Mouse (Mus musculus) CH12.LX (cell line): ENCODE results near the gene Npas3. TPM values are rescaled to one million over a fixed set of nuclear protein-coding genes. Genes with fewer than 3 reads are reported as not detected.

Experiments
- DNase-seq: peaks from one replicate; pipeline ENCODE4 v3.0.0-alpha.2; 2013; ENCODE audit errors: extremely low read depth
- H3K27ac ChIP-seq: 2 replicates; pipeline ENCODE4 v1.5.1; 2012; ENCODE audit warnings: low read depth, mild to moderate bottlenecking, control low read depth, moderate library complexity; ENCODE audit not compliant: insufficient read depth
- H3K27me3 ChIP-seq: replicated peaks from 2 replicates; pipeline ENCODE3; 2012; ENCODE audit warnings: inconsistent platforms
- H3K36me3 ChIP-seq, 2 experiments: replicated peaks in 1 of 2; 2 replicates each; pipeline versions ENCODE3 to v1.6.1; 2012; ENCODE audit warnings: inconsistent platforms in 1 of 2, low read length in 1 of 2, mild to moderate bottlenecking in 1 of 2, mixed read lengths in 1 of 2, moderate library complexity in 1 of 2; ENCODE audit not compliant: control insufficient read depth in 1 of 2, insufficient read depth in 1 of 2
- H3K4me1 ChIP-seq, 2 experiments: 2 replicates each; pipeline ENCODE4 v1.6.1; 2012; ENCODE audit warnings: inconsistent platforms in 1 of 2, moderate library complexity in 1 of 2; ENCODE audit not compliant: insufficient read depth in 2 of 2, control insufficient read depth in 1 of 2
- H3K4me2 ChIP-seq: 2 replicates; pipeline ENCODE4 v1.6.1; 2012; ENCODE audit warnings: low read depth, mild to moderate bottlenecking, control low read depth; ENCODE audit not compliant: poor library complexity, insufficient read depth, severe bottlenecking
- H3K4me3 ChIP-seq, 3 experiments: fragments of 150-350 bp in 1 of 3; sonication (generic) in 1 of 3; replicated peaks in 1 of 3; 2 replicates each; pipeline versions ENCODE3 to v1.5.1; 2011 to 2012; ENCODE audit warnings: low read depth in 2 of 3, low read length in 2 of 3, mild to moderate bottlenecking in 2 of 3, moderate library complexity in 2 of 3, control low read depth in 1 of 3, improper control_type of control experiment in 1 of 3, inconsistent platforms in 1 of 3, mixed read lengths in 1 of 3; ENCODE audit not compliant: poor library complexity in 1 of 3
- H3K79me2 ChIP-seq: replicated peaks from 2 replicates; pipeline ENCODE4 v1.6.1; 2012; ENCODE audit warnings: mild to moderate bottlenecking, moderate library complexity; ENCODE audit not compliant: control insufficient read depth, poor library complexity, insufficient read depth, severe bottlenecking; ENCODE audit errors: extremely low read depth
- H3K9ac ChIP-seq: 2 replicates; pipeline ENCODE4 v1.6.1; 2012; ENCODE audit warnings: low read depth, mild to moderate bottlenecking, control low read depth, moderate library complexity; ENCODE audit not compliant: insufficient read depth
- H3K9me3 ChIP-seq: replicated peaks from 2 replicates; pipeline ENCODE3; 2012; ENCODE audit warnings: low read length, inconsistent platforms, mixed read lengths
- CHD1 ChIP-seq: IDR thresholded peaks from 2 replicates; pipeline ENCODE4 v1.6.1; 2012; ENCODE audit warnings: low read depth, low read length, improper control_type of control experiment, inconsistent platforms
- CHD2 ChIP-seq: IDR thresholded peaks from 2 replicates; pipeline ENCODE4 v1.6.1; 2011; ENCODE audit warnings: low read length, improper control_type of control experiment
- CTCF ChIP-seq, 2 experiments: IDR thresholded peaks in 1 of 2; conservative IDR thresholded peaks in 1 of 2; 2 replicates each; pipeline ENCODE4 v1.5.1; 2011 to 2012; ENCODE audit warnings: low read depth in 2 of 2, low read length in 2 of 2, improper control_type of control experiment in 1 of 2, inconsistent platforms in 1 of 2, mild to moderate bottlenecking in 1 of 2, moderate library complexity in 1 of 2
- E2F4 ChIP-seq: IDR thresholded peaks from 2 replicates; pipeline ENCODE4 v1.6.1; 2011; ENCODE audit warnings: low read depth, low read length, improper control_type of control experiment; ENCODE audit not compliant: insufficient replicate concordance
- HCFC1 ChIP-seq: IDR thresholded peaks from 2 replicates; pipeline ENCODE4 v1.6.1; 2012; ENCODE audit warnings: low read depth, mild to moderate bottlenecking, inconsistent platforms, low read length, improper control_type of control experiment
- MAZ ChIP-seq: IDR thresholded peaks from 2 replicates; pipeline ENCODE4 v1.6.1; 2012; ENCODE audit warnings: low read depth, mild to moderate bottlenecking, inconsistent platforms, low read length, improper control_type of control experiment, moderate library complexity
- NRF1 ChIP-seq: IDR thresholded peaks from 2 replicates; pipeline ENCODE4 v1.6.1; 2014; ENCODE audit warnings: low read depth, mild to moderate bottlenecking, inconsistent platforms, low read length, improper control_type of control experiment, moderate library complexity
- PAX5 ChIP-seq: IDR thresholded peaks from 2 replicates; pipeline ENCODE4 v1.6.1; 2012; ENCODE audit warnings: low read length, inconsistent platforms, mixed read lengths
- POLR2AphosphoS2 ChIP-seq: IDR thresholded peaks from 2 replicates; pipeline ENCODE4 v1.6.1; 2011; ENCODE audit warnings: low read depth, low read length, improper control_type of control experiment
- RAD21 ChIP-seq: IDR thresholded peaks from 2 replicates; pipeline ENCODE4 v1.6.1; 2011; ENCODE audit warnings: low read depth, mild to moderate bottlenecking, low read length, improper control_type of control experiment, moderate library complexity
- RCOR1 ChIP-seq: conservative IDR thresholded peaks from 2 replicates; pipeline ENCODE4 v1.6.1; 2012; ENCODE audit warnings: low read depth, mild to moderate bottlenecking, inconsistent platforms, low read length, improper control_type of control experiment
- SMC3 ChIP-seq: IDR thresholded peaks from 2 replicates; pipeline ENCODE4 v1.6.1; 2011; ENCODE audit warnings: low read depth, low read length, improper control_type of control experiment
- TBP ChIP-seq: conservative IDR thresholded peaks from 2 replicates; pipeline ENCODE4 v1.6.1; 2011; ENCODE audit warnings: low read depth, low read length, improper control_type of control experiment
- TCF12 ChIP-seq: IDR thresholded peaks from 2 replicates; pipeline ENCODE4 v1.6.1; 2014; ENCODE audit warnings: low read depth, mild to moderate bottlenecking, inconsistent platforms, low read length, improper control_type of control experiment
- USF1 ChIP-seq: IDR thresholded peaks from 2 replicates; pipeline ENCODE4 v1.6.1; 2014; ENCODE audit warnings: low read depth, mild to moderate bottlenecking, inconsistent platforms, low read length, improper control_type of control experiment
- ZC3H11A ChIP-seq: IDR thresholded peaks from 2 replicates; pipeline ENCODE4 v1.6.1; 2012; ENCODE audit warnings: low read depth, mild to moderate bottlenecking, inconsistent platforms, low read length, improper control_type of control experiment
- ZNF384 ChIP-seq: IDR thresholded peaks from 2 replicates; pipeline ENCODE4 v1.6.1; 2012; ENCODE audit warnings: low read depth, low read length, improper control_type of control experiment, inconsistent platforms
- dilution Hi-C: fragments of 300-500 bp; cut with MboI; formaldehyde crosslinking; loops from 2 replicates; pipeline ENCODE4 v1.14.3; 2020; ENCODE audit warnings: low sequenced_read_pairs; ENCODE audit not compliant: extremely low pct_unique_long_range_greater_than_20kb, extremely low pct_ligation_motif_present
- in situ Hi-C: fragments of 300-500 bp; cut with MboI; formaldehyde crosslinking; loops from 3 replicates; pipeline ENCODE4 v1.14.3; 2019; ENCODE audit warnings: low sequenced_read_pairs, low pct_ligation_motif_present, low pct_unique_long_range_greater_than_20kb, mixed read lengths
- polyA plus RNA-seq: library from polyadenylated mRNA; unstranded; fragments of >175 nt; gene quantifications from 2 replicates; pipeline ENCODE4 v1.2.1, GENCODE M21; 2012; ENCODE audit warnings: low read depth; ENCODE audit not compliant: insufficient read length
- total RNA-seq, 2 experiments: library from RNA; depleted of rRNA; stranded (reverse); fragments of 300-350 nt in 1 of 2; fragments of >200 nt in 1 of 2; gene quantifications; 2 replicates each; pipeline ENCODE4 v1.2.3; 2012 to 2014

The Npas3 gene
- total and polyA plus RNA-seq, 3 experiments, result 0.13 TPM; not detected in 1

DNA sequence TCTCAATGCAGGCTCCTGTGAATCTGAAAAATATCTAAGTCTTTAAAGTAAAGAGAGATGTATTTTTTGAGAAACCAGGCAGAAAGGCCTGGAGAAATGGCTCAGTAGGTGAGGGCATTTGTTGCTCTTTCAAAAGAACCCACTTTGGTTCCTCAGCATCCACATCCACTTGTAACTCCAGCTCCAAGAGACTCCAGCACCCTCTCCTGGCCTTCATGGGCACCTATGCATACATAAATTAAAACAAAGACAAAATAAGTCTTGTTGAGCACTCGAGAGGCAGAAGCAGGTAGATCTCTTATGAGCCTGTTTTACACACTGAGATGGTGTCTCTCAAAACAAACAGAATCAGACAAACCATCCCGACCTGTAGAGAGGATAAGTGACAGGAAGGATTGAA lies 19.1 kb upstream of the Npas3 start:
- Histone ChIP-seq H3K27me3 (no peaks in the 10 kb centered on the region), H3K4me3 (no peak overlapping the region), H3K27ac (no peak overlapping the region), H3K4me1 (peaks cover 0 to 26% of the 10 kb centered on the region in 2 experiments; a peak in 2 of 4 replicates), H3K9ac (no peak overlapping the region), H3K79me2 (no peaks in the 10 kb centered on the region), H3K9me3 (no peaks in the 10 kb centered on the region), H3K36me3 (no peaks in the 10 kb centered on the region), H3K4me2 (no peak overlapping the region)
- peak; percentile 66 for TF ChIP-seq RAD21
- no peak for TF ChIP-seq CHD1
- peak in 1 of 2 experiments; percentile 56; a peak in 2 of 4 replicates for TF ChIP-seq CTCF (conservative IDR thresholded peaks at IDR 0.05 in 1 of 2, IDR thresholded peaks at IDR 0.05 in 1 of 2; ENCODE audit: low read depth in 2 of 2, low read length in 2 of 2)
- peak; percentile 61 for TF ChIP-seq SMC3
- no peak for DNase-seq
- in situ Hi-C loops, result loop anchor here (10.0 to 25.0 kb wide), 3 partner anchors 185 to 808 kb away; no protein-coding TSS in a partner anchor
- dilution Hi-C loops, result no loop called here

DNA sequence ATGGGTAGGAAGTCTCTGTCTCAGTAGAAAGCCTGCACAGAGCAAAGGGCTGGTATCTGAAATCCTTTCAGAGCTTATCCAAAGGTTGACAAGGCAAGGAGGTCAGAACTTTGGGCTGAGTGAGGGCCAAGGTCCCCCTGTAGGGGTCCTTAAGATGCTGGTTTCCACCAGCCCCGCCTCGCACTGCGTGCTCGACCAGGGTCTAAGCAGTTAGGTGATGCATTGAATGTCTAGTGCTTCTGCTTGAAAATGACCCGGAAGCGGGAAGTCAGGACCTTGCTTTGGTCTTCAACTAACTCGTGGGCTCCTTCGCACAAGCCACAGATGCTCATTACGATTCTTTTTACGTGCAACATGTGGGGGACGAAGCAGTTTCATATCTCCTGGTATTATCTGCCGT lies 2.3 kb upstream of the Npas3 start:
- no peak for DNase-seq
- Histone ChIP-seq H3K4me3 (no peak overlapping the region), H3K36me3 (no peaks in the 10 kb centered on the region), H3K27me3 (no peaks in the 10 kb centered on the region), H3K79me2 (no peaks in the 10 kb centered on the region), H3K4me1 (peaks cover 0 to 6% of the 10 kb centered on the region in 2 experiments; a peak in 2 of 4 replicates), H3K4me2 (no peak overlapping the region), H3K9me3 (peaks cover 4% of the 10 kb centered on the region), H3K9ac (no peak overlapping the region), H3K27ac (no peak overlapping the region)
- TF ChIP-seq RAD21 (no peak), TCF12 (no peak), CTCF (conservative IDR thresholded peaks at IDR 0.05 in 1 of 2, IDR thresholded peaks at IDR 0.05 in 1 of 2; ENCODE audit: low read depth in 2 of 2, low read length in 2 of 2) (no peak), ZNF384 (no peak), MAZ (no peak), ZC3H11A (no peak), POLR2AphosphoS2 (no peak), NRF1 (no peak), TBP (no peak), CHD1 (no peak), PAX5 (no peak), E2F4 (no peak), CHD2 (no peak), HCFC1 (no peak), USF1 (no peak), RCOR1 (no peak)
- in situ Hi-C loops, result loop anchor here (25.0 kb wide), 2 partner anchors 334 to 791 kb away; no protein-coding TSS in a partner anchor
- dilution Hi-C loops, result no loop called here
